Mouse (Mus musculus) embryonic facial prominence, embryonic 15.5 days (tissue): ENCODE results near the gene Msi1. TPM values are rescaled to one million over a fixed set of nuclear protein-coding genes. Genes with fewer than 3 reads are reported as not detected.
A peak's percentile ranks its signal among the peaks of the same experiment; 100 is the strongest.

Experiments
- ATAC-seq: fragments of 200-750 bp; cut with Nextera tagmentation; 2 replicates; pipeline ENCODE4 v1.8.0; 2017; ENCODE audit warnings: low read depth, moderate TSS enrichment; ENCODE audit not compliant: insufficient number of reproducible peaks, low FRiP score, low TSS enrichment
- H3K27ac ChIP-seq: fragments of 300-500 bp; sonication (generic); replicated peaks from 2 replicates; pipeline ENCODE4 v1.5.1; 2015; ENCODE audit warnings: mild to moderate bottlenecking, inconsistent platforms
- H3K27me3 ChIP-seq: fragments of 300-500 bp; sonication (generic); 2 replicates; pipeline ENCODE4 v1.6.1; 2015; ENCODE audit warnings: inconsistent platforms
- H3K36me3 ChIP-seq: fragments of 300-500 bp; sonication (generic); 2 replicates; pipeline ENCODE4 v1.6.1; 2015; ENCODE audit warnings: mild to moderate bottlenecking, inconsistent platforms
- H3K4me1 ChIP-seq: fragments of 300-500 bp; sonication (generic); 2 replicates; pipeline ENCODE4 v1.6.1; 2015; ENCODE audit warnings: inconsistent platforms
- H3K4me2 ChIP-seq: fragments of 300-500 bp; sonication (generic); replicated peaks from 2 replicates; pipeline ENCODE4 v1.6.1; 2015; ENCODE audit warnings: mild to moderate bottlenecking, inconsistent platforms
- H3K4me3 ChIP-seq: fragments of 300-500 bp; sonication (generic); replicated peaks from 2 replicates; pipeline ENCODE4 v1.5.1; 2015; ENCODE audit warnings: mild to moderate bottlenecking, inconsistent platforms
- H3K9ac ChIP-seq: fragments of 300-500 bp; sonication (generic); 2 replicates; pipeline ENCODE4 v1.6.1; 2015; ENCODE audit warnings: inconsistent platforms
- H3K9me3 ChIP-seq: fragments of 300-500 bp; sonication (generic); replicated peaks from 2 replicates; pipeline ENCODE4 v1.6.1; 2016; ENCODE audit warnings: inconsistent platforms
- WGBS: fragments of 180-500 bp; shearing (Covaris S2); methylation state at CpG from one replicate; pipeline ENCODE4 v1.1.7; 2015; 5-methylcytosine and 5-hydroxymethylcytosine counted together
- polyA plus RNA-seq: library from polyadenylated mRNA; unstranded; fragments of >200 nt; fragmentation: Nextera tagmentation; extraction: Ambion mirVana; gene quantifications from 2 replicates; pipeline ENCODE4 v1.2.1, GENCODE M21; 2015

The Msi1 gene
- polyA plus RNA-seq, 1 experiment from 2014 or later = 19.1 TPM

DNA sequence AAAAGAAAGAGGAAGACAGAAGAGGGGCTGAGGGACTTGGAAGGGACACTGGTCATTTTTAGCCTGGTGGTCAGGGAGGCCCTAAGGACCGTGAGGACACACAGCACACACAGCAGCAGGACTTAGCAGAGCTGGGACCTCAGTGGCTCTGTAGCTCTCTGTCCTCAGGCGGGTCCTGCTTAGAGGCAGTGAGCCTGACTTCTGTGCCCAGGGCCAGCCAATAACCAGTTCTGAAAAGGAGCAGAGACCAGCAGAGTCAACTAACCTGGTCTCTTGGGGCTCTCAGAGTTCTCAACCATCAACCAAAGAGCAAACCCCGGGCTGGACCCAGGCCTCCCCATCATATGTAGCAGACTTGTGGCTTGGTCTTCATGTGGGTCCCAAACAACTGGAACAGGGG is 19.8 kb downstream of the Msi1 start:
- Histone ChIP-seq H3K4me3 (no peak overlapping the region), H3K9me3 (no peaks in the 10 kb centered on the region), H3K27ac (no peak overlapping the region), H3K27me3 (no peaks in the 10 kb centered on the region), H3K4me2 (no peak overlapping the region), H3K9ac (no peak overlapping the region; the same call in 1 of the 2 replicates), H3K36me3 (peaks cover 80% of the 10 kb centered on the region), H3K4me1 (no peaks in the 10 kb centered on the region)
- 88% methylated on average over 3 of the region's 3 CpGs for WGBS
- ATAC-seq = no peak

DNA sequence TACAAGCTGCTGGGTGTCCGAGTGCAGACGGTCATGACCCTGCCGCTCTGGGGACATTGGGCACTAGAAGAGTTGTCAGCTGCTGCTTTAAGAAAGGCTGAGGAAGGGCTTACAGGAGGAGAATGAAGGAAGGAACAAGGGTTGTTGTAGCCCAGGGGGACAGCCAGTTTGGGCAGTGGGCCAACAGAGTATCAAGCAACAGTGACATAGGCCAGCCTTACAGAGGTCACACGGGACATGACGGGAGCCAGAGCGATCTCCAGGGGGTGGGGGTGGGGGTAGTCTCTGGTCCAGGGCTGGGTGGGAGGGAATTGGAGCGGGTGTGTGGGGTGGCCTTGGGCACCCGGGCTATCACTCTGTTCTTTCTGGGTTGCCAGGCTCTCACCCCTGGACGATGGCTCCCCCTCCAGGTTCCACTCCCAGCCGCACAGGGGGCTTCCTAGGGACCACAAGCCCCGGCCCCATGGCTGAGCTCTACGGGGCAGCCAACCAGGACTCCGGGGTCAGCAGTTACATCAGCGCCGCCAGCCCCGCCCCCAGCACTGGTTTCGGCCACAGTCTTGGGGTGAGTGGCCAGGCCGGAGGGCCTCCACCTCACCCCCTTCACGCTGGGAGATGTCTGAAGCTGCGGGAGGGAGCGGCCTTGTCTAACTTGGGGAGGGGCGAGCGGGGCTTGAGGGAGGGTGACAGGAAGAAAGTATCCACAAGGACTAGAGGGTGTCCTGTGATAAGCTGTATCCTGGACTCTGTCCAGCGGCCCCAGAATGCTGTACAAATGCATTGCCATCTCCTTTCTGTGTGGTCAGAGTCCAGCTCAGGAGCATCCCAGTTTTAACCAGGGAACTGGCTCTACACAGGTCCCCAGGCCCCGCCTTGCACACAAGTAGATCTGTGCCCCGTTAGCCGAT is 21.3 kb downstream of the Msi1 start:
- 91% methylated on average over 27 of the region's 27 CpGs for WGBS
- no peak overlapping the region for H3K4me3 ChIP-seq

DNA sequence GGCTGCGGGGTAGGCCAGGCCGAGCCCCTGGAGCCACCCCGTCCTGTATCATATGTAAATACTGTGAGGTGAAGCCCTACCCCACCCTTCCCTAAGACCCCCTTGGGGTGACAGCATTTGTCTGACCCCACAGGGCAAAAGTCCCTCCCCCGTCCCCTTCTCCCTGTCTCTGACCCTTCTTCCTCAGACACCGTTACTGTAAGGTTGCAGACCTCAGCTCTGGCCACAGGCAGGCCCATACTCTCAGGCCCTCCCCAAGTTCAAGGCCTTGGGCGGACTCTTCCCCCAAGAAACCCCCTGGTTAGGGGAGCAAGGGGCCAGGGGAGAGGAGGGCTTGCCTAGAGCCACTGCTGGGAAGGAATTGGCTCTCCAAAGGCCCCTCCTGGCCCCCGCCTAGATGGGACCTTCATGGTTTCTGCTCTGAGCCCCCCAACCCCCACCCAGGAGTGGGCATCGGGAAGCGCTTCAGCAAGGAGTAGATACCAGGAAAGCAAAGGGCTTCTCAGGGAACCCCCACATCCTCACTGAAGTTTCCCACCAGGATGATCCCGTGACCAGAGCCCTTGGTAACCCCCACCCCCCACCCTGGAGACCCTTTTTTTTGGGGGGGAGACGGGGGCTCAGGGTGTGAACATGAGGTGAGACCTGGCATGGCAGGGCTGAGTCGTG is 25.2 kb downstream of the Msi1 start:
- Histone ChIP-seq H3K9me3 (no peaks in the 10 kb centered on the region), H3K27me3 (no peaks in the 10 kb centered on the region), H3K4me2 (no peak overlapping the region), H3K4me1 (no peaks in the 10 kb centered on the region), H3K36me3 (peaks cover 43% of the 10 kb centered on the region), H3K4me3 (no peak overlapping the region), H3K9ac (no peak overlapping the region), H3K27ac (no peak overlapping the region)
- no peak for ATAC-seq
- 85% methylated on average over 12 of the region's 12 CpGs for WGBS

More for the DNA sequence above, 21.3 kb downstream of the Msi1 start:
- no peaks in the 10 kb centered on the region for H3K9me3 ChIP-seq
- H3K27ac ChIP-seq = no peak overlapping the region
- H3K36me3 ChIP-seq = peaks cover 71% of the 10 kb centered on the region
- H3K4me2 ChIP-seq = no peak overlapping the region
- no peak overlapping the region for H3K9ac ChIP-seq
- H3K27me3 ChIP-seq = no peaks in the 10 kb centered on the region
- no peaks in the 10 kb centered on the region for H3K4me1 ChIP-seq
- peak; percentile 31; the same call in 1 of the 2 replicates for ATAC-seq

DNA sequence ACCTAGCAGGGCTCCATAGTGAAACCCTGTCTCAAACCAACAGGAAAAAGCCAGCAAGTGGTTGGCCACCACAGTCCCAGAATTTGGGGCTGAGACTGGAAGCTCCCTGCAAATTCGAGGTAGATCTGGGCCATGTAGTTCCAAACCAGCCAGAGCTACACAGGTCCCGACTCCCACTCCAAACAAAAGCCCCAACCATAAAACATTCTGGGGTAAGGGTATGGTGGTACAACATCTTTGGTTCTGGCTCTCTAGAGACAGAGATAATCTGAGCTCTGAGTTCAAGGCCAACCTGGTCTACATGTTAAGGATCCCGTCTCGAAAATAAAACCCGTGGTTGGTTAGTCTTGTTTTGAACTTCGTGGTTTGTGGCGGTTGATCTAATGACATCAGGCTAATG is 26.4 kb downstream of the Msi1 start:
- WGBS = 80% methylated on average over 7 of the region's 7 CpGs

DNA sequence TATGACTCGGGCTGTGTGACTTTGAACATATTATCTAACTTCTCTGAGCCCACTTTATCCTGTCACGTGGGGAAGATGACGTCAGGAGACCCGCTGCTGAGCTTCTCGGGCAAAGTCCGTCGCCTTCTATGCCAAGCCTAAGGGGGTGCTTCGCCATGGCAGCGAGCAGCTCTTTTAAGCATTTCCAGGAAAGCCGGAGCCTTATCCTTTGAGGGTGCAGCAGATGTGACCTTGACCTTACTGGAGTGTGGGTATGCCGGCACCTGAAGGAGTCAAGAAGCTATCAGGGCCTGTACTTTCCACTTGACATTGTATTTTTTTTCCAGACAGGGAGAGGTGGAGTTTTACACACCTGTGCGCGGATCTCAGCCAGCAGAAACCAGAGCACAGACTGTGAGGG is 29.5 kb downstream of the Msi1 start:
- Histone ChIP-seq H3K4me1 (no peaks in the 10 kb centered on the region), H3K27me3 (no peaks in the 10 kb centered on the region), H3K4me2 (no peak overlapping the region), H3K36me3 (peaks cover 8% of the 10 kb centered on the region; the same call in 1 of the 2 replicates), H3K9me3 (no peaks in the 10 kb centered on the region), H3K27ac (no peak overlapping the region), H3K9ac (no peak overlapping the region), H3K4me3 (no peak overlapping the region)
- no peak for ATAC-seq
- WGBS = 64% methylated on average over 13 of the region's 13 CpGs

More for the DNA sequence above, 26.4 kb downstream of the Msi1 start:
- Histone ChIP-seq H3K4me2 (no peak overlapping the region), H3K9me3 (no peaks in the 10 kb centered on the region), H3K27ac (no peak overlapping the region), H3K4me3 (no peak overlapping the region), H3K9ac (no peak overlapping the region), H3K27me3 (no peaks in the 10 kb centered on the region), H3K4me1 (no peaks in the 10 kb centered on the region), H3K36me3 (peaks cover 31% of the 10 kb centered on the region)
- ATAC-seq = no peak

DNA sequence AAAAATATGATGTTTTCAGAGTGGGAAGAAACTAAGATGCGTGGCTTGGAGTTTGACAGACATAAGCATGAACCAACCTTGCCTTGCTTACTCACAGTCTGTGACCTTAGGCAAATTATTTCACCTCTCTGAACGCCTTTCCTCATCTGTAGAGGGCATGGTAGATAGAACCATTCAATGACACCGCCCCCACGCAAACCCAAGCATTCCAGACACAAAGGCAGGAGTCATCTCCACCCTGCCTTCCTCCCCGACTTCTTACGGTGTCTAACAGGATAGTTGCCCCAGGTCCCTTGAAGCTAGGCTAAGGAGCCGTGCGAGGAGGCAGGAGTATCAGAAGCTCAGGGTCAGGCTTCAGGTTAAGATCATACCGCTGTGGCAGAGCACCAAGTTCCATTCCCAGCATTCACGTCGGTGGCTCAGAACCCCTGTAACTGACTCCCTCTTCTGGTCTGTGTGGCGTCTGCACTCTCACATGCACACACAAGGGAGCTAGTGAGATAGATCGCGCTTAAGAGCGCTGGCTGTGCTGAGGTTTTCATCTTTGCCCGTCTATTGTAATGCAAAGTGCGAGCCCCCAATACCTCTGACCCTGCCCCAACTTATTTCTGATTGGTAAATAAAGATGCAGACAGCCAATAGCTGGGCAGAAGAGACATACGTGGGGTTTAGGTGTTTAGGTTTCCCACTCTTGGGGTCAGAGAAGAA is 35.2 kb downstream of the Msi1 start:
- Histone ChIP-seq H3K9ac (no peak overlapping the region), H3K4me1 (no peaks in the 10 kb centered on the region), H3K36me3 (no peaks in the 10 kb centered on the region), H3K4me2 (no peak overlapping the region), H3K9me3 (no peaks in the 10 kb centered on the region), H3K4me3 (no peak overlapping the region), H3K27me3 (no peaks in the 10 kb centered on the region), H3K27ac (no peak overlapping the region)
- WGBS = 73% methylated on average over 18 of the region's 18 CpGs
- ATAC-seq = no peak

DNA sequence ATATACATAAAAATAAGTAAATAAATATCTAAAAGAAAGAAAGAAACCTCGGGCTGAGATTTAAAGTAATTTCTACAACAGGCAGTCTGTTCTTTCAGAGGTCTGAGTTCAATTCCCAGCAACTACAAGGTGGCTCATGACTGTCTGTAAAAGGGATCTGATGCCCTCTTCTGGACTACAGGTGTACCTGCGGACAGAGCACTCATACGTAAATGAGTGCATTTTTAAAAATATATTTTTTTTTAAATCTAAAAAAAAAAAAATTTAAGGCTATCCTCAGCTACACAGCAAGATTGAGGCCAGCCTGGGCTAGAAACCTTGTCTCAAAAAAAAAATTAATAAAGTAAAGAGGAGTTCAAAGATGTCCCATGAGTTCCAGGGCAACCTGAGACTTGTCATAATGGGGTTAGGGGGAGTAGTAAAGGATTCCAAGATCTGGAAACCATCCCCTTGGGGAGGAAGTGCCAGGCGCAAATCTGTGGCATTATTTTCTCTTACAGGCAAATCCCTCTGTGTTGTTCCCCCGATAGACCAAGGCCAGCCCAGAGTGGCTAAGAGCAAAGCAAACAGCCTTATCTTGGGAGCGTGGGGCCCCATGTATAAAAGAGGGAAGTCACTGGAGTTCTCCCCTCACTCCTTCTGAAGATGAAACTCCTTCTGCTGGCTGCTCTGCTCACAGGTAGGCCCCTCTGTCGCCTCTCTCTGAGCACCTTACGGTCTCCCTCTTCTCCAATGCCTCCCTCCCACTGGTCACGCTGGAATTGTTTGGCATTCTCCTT is 36.4 kb downstream of the Msi1 start, which contains the start of gene Pla2g1b:
Pla2g1b (plus strand) TSS at position 621 of the 779 bp plus-strand sequence.
- no peak within 1 kb of the TSS for H3K27ac ChIP-seq
- no peaks in the 10 kb centered on the region for H3K9me3 ChIP-seq
- H3K36me3 ChIP-seq = no peaks in the 10 kb centered on the region
- 46% methylated on average over 9 of the region's 9 CpGs for WGBS
- no peaks in the 10 kb centered on the region for H3K4me1 ChIP-seq
- no peaks in the 10 kb centered on the region for H3K27me3 ChIP-seq
- H3K4me2 ChIP-seq = no peak within 1 kb of the TSS
- H3K9ac ChIP-seq = no peak within 1 kb of the TSS
- no peak for ATAC-seq
- no peak within 1 kb of the TSS for H3K4me3 ChIP-seq

DNA sequence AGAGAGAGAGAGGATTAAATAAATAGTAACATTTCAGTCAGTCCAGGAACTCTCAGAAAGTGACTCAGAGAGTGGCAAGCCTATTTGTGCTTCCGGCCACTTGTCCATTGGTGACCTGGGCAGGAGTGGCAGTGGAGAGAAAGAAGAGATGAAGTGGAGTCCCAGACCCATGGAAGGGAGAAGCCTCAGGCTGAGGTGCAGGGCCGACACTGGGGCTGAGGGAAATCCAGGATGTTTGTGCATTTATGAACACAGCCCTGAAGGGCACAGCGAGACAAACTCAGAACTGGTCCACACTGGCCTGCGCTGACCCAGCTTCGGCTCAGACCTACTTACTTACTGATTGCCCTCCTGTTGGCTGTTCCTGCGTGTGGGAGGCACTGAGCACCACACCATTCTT is 40.4 kb downstream of the Msi1 start:
- Histone ChIP-seq H3K27ac (no peak overlapping the region), H3K4me3 (no peak overlapping the region), H3K9ac (no peak overlapping the region), H3K36me3 (no peaks in the 10 kb centered on the region), H3K4me2 (no peak overlapping the region), H3K4me1 (no peaks in the 10 kb centered on the region), H3K27me3 (no peaks in the 10 kb centered on the region), H3K9me3 (no peaks in the 10 kb centered on the region)
- no peak for ATAC-seq
- WGBS = 66% methylated on average over 6 of the region's 6 CpGs

DNA sequence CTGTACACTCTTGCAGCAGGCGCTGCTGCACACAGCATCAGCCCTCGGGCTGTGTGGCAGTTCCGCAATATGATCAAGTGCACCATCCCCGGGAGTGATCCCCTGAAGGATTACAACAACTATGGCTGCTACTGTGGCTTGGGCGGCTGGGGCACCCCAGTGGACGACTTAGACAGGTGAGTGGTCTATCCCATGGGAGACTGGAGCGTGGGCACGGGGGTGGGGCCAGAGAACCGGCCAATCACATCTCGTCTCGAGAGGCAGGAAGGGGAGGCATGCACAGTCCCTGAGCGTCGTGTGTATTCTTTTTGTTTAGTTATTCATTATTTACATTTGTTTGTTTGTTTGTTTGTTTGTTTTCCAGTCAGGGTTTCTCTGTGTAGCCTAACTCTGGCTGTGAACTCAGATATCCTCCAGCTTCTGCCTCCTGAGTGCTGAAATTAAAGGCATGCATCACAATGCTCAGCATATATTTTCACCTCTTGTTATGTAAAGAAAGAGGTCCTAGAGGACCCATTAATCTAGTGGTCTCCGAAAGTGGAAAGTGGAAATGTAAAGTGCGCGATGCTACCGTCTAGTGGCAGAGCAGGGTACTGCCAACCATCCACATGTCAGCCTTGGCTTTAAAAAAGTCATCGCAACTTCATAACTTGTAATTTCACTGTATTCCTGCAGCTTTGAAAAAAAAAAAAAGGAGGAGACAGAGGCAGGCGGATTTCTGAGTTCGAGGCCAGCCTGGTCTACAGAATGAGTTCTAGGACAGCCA is 41.5 kb downstream of the Msi1 start:
- no peak overlapping the region for H3K4me3 ChIP-seq
- H3K9ac ChIP-seq = no peak overlapping the region
- H3K27me3 ChIP-seq = no peaks in the 10 kb centered on the region
- H3K27ac ChIP-seq = no peak overlapping the region
- H3K9me3 ChIP-seq = no peaks in the 10 kb centered on the region
- H3K4me1 ChIP-seq = peaks cover 7% of the 10 kb centered on the region
- no peaks in the 10 kb centered on the region for H3K36me3 ChIP-seq
- H3K4me2 ChIP-seq = no peak overlapping the region
- 35% methylated on average over 20 of the region's 20 CpGs for WGBS
- peak; percentile 63 for ATAC-seq

DNA sequence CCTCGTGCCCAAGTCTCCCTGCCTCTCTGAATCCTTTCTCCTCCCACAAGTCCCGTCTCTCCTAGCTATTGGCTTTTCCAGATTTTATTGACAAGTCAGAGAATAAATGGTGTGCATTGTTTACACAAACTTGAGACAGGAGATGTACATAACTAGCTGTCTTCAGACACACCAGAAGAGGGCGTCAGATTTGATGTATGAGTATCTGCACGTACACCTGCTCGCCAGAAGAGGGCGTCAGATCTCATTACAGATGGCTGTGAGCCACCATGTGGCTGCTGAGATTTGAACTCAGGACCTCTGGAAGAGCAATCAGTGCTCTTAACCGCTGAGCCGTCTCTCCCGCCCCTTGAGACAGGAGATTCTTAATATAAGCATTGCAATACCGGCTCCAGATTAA is 43.8 kb downstream of the Msi1 start:
- peaks cover 12% of the 10 kb centered on the region for H3K4me1 ChIP-seq
- no peak for ATAC-seq
- no peaks in the 10 kb centered on the region for H3K27me3 ChIP-seq
- H3K4me3 ChIP-seq = no peak overlapping the region
- 0 out of 2 replicates have a peak, but pooled peaks cover 4% of the 10 kb centered on the region for H3K36me3 ChIP-seq
- no peaks in the 10 kb centered on the region for H3K9me3 ChIP-seq
- no peak overlapping the region for H3K4me2 ChIP-seq
- H3K9ac ChIP-seq = no peak overlapping the region
- no peak overlapping the region for H3K27ac ChIP-seq
- WGBS = 71% methylated on average over 10 of the region's 10 CpGs
